Mouse (Mus musculus) induced T-regulatory cell, adult 2 months (primary cell): ENCODE data around the gene Tcte3.
"Not testable (repeated sequence)": the region's sequence is repeated elsewhere in the genome, so short reads cannot be mapped to it uniquely, and the experiment has no call there.

Source experiments
- DNase-seq: peaks from one replicate; pipeline ENCODE4 v3.0.0-alpha.2; 2012; ENCODE audit warnings: low read depth

Tcte3 gene

GRCm38 (mm10) chr17:15031414-15031813, 9.9 kb downstream of the Tcte3 start:
- not testable (repeated sequence) for DNase-seq

GRCm38 (mm10) chr17:15025513-15025912, 15.8 kb downstream of the Tcte3 start:
- DNase-seq, result not testable (repeated sequence)

GRCm38 (mm10) chr17:15024502-15025193, 16.6 kb downstream of the Tcte3 start:
- DNase-seq, result not testable (repeated sequence)

- DNase-seq, result not testable (repeated sequence)
Observed at GRCm38 (mm10) chr17:15023878-15024492, 17.3 kb downstream of the Tcte3 start.

GRCm38 (mm10) chr17:15021503-15022220, 19.6 kb downstream of the Tcte3 start:
- DNase-seq, result not testable (repeated sequence)

GRCm38 (mm10) chr17:15009706-15010413, 31.4 kb downstream of the Tcte3 start, which contains the start of gene Gm3435:
Gm3435 (plus strand) TSS chr17:15010176.
- not testable (repeated sequence) for DNase-seq

- not testable (repeated sequence) for DNase-seq
Observed at GRCm38 (mm10) chr17:15009088-15009487, 32.2 kb downstream of the Tcte3 start.

- DNase-seq, result not testable (repeated sequence)
Observed at GRCm38 (mm10) chr17:15000047-15000446, 41.2 kb downstream of the Tcte3 start.

- not testable (repeated sequence) for DNase-seq
Observed at GRCm38 (mm10) chr17:14994140-14994539, 47.1 kb downstream of the Tcte3 start.

- DNase-seq, result not testable (repeated sequence)
Observed at GRCm38 (mm10) chr17:14993139-14993832, 48.0 kb downstream of the Tcte3 start.

GRCm38 (mm10) chr17:14992522-14993138, 48.7 kb downstream of the Tcte3 start:
- DNase-seq, result not testable (repeated sequence)

GRCm38 (mm10) chr17:14990116-14990702, 51.1 kb downstream of the Tcte3 start:
- DNase-seq, result not testable (repeated sequence)

GRCm38 (mm10) chr17:14978362-14979038, 62.8 kb downstream of the Tcte3 start, which contains the start of the genes 9030025P20Rik and Gm3417:
9030025P20Rik (plus strand) TSS chr17:14978468.
Gm3417 (minus strand) TSS chr17:14978790.
- not testable (repeated sequence) for DNase-seq

GRCm38 (mm10) chr17:14977718-14978361, 63.4 kb downstream of the Tcte3 start:
- DNase-seq, result not testable (repeated sequence)
